Mouse (Mus musculus): ENCODE data around the gene Tssk1. TPM values are rescaled to one million over a fixed set of nuclear protein-coding genes. Genes with fewer than 3 reads are reported as not detected.

Gene Tssk1
- polyA plus RNA-seq, 1 experiment from 2014 or later = 0.10 TPM

GRCm38 (mm10) chr16:17875174-17875573 lies 18.8 kb upstream of the Tssk1 start:
- peaks cover 38% of the 10 kb centered on the region for H3K36me3 ChIP-seq
- no peak overlapping the region for H3K4me3 ChIP-seq
- H3K4me1 ChIP-seq (replicated peaks) = no peaks in the 10 kb centered on the region
- no peak overlapping the region for H3K27ac ChIP-seq
- 91% methylated on average over 4 of the region's 4 CpGs for WGBS
- H3K4me2 ChIP-seq = no peak overlapping the region
- ATAC-seq (ENCODE audit: low FRiP score) = no peak
- no peaks in the 10 kb centered on the region for H3K9me3 ChIP-seq
- H3K27me3 ChIP-seq = no peaks in the 10 kb centered on the region
- H3K9ac ChIP-seq = no peak overlapping the region

GRCm38 (mm10) chr16:17876096-17876495 lies 17.9 kb upstream of the Tssk1 start:
- peaks cover 30% of the 10 kb centered on the region for H3K36me3 ChIP-seq
- H3K9me3 ChIP-seq = no peaks in the 10 kb centered on the region
- H3K27ac ChIP-seq = no peak overlapping the region
- H3K27me3 ChIP-seq = no peaks in the 10 kb centered on the region
- no peak overlapping the region for H3K9ac ChIP-seq
- ATAC-seq (ENCODE audit: low FRiP score) = no peak
- 0 out of 2 replicates have a peak, but pooled peaks cover 2% of the 10 kb centered on the region for H3K4me1 ChIP-seq (replicated peaks)
- no peak overlapping the region for H3K4me3 ChIP-seq
- WGBS = 95% methylated on average over 1 of the region's 1 CpGs
- H3K4me2 ChIP-seq = no peak overlapping the region

GRCm38 (mm10) chr16:17879571-17879970 lies 14.5 kb upstream of the Tssk1 start:
- H3K36me3 ChIP-seq = peaks cover 24% of the 10 kb centered on the region
- 95% methylated on average over 4 of the region's 4 CpGs for WGBS
- no peaks in the 10 kb centered on the region for H3K9me3 ChIP-seq
- H3K4me2 ChIP-seq = no peak overlapping the region
- no peaks in the 10 kb centered on the region for H3K27me3 ChIP-seq
- no peak overlapping the region for H3K27ac ChIP-seq
- H3K9ac ChIP-seq = no peak overlapping the region
- H3K4me3 ChIP-seq = no peak overlapping the region
- no peak for ATAC-seq (ENCODE audit: low FRiP score)
- H3K4me1 ChIP-seq (replicated peaks) = peaks cover 17% of the 10 kb centered on the region

- ATAC-seq (ENCODE audit: low FRiP score) = no peak
- Histone ChIP-seq H3K9ac (no peak overlapping the region), H3K4me1 (replicated peaks) (peaks cover 36% of the 10 kb centered on the region), H3K27ac (no peak overlapping the region), H3K36me3 (peaks cover 23% of the 10 kb centered on the region), H3K4me2 (no peak overlapping the region), H3K4me3 (no peak overlapping the region), H3K27me3 (no peaks in the 10 kb centered on the region), H3K9me3 (no peaks in the 10 kb centered on the region)
Observed at GRCm38 (mm10) chr16:17882196-17882595, 11.8 kb upstream of the Tssk1 start.

GRCm38 (mm10) chr16:17884116-17884515 lies 9.9 kb upstream of the Tssk1 start:
- 90% methylated on average over 6 of the region's 6 CpGs for WGBS
- H3K36me3 ChIP-seq = peaks cover 12% of the 10 kb centered on the region
- H3K27ac ChIP-seq = no peak overlapping the region
- H3K4me3 ChIP-seq = no peak overlapping the region
- H3K9ac ChIP-seq = no peak overlapping the region
- H3K4me2 ChIP-seq = no peak overlapping the region
- no peak for ATAC-seq (ENCODE audit: low FRiP score)
- no peaks in the 10 kb centered on the region for H3K9me3 ChIP-seq
- H3K27me3 ChIP-seq = no peaks in the 10 kb centered on the region
- peaks cover 36% of the 10 kb centered on the region for H3K4me1 ChIP-seq (replicated peaks)

GRCm38 (mm10) chr16:17889689-17890341 lies 4.2 kb upstream of the Tssk1 start:
- no peak for ATAC-seq (ENCODE audit: low FRiP score)
- peak overlapping the region; percentile 99 for H3K9ac ChIP-seq
- no peaks in the 10 kb centered on the region for H3K9me3 ChIP-seq
- H3K27me3 ChIP-seq = no peaks in the 10 kb centered on the region
- H3K4me1 ChIP-seq (replicated peaks) = peaks cover 45% of the 10 kb centered on the region
- no peaks in the 10 kb centered on the region; the same call in 1 of the 2 replicates for H3K36me3 ChIP-seq
- H3K4me3 ChIP-seq = peak overlapping the region; percentile 80
- H3K4me2 ChIP-seq = peak overlapping the region; percentile 93
- whole genome bisulfite sequencing = 84% methylated on average over 6 of the region's 6 CpGs
- H3K27ac ChIP-seq = no peak overlapping the region

- Histone ChIP-seq H3K4me3 (peak overlapping the region; percentile 80), H3K36me3 (no peaks in the 10 kb centered on the region; the same call in 1 of the 2 replicates), H3K4me1 (replicated peaks) (peaks cover 40% of the 10 kb centered on the region), H3K27me3 (no peaks in the 10 kb centered on the region), H3K4me2 (peak overlapping the region; percentile 93), H3K9me3 (no peaks in the 10 kb centered on the region), H3K27ac (peak overlapping the region; percentile 99; the same call in 1 of the 2 replicates), H3K9ac (peak overlapping the region; percentile 99)
- WGBS = 43% methylated on average over 2 of the region's 2 CpGs
- no peak for ATAC-seq (ENCODE audit: low FRiP score)
Observed at GRCm38 (mm10) chr16:17890342-17890727, 3.7 kb upstream of the Tssk1 start.

- Histone ChIP-seq H3K9ac (peak overlapping the region; percentile 99), H3K27ac (peak overlapping the region; percentile 99), H3K4me1 (replicated peaks) (peaks cover 33% of the 10 kb centered on the region), H3K4me2 (peak overlapping the region; percentile 93), H3K4me3 (peak overlapping the region; percentile 80), H3K27me3 (no peaks in the 10 kb centered on the region), H3K9me3 (no peaks in the 10 kb centered on the region), H3K36me3 (no peaks in the 10 kb centered on the region; the same call in 1 of the 2 replicates)
- under 1% methylated on average over 44 of the region's 44 CpGs for WGBS
- ATAC-seq (ENCODE audit: low FRiP score) = peak; percentile 70
Observed at GRCm38 (mm10) chr16:17890917-17891566, 3.0 kb upstream of the Tssk1 start.

GRCm38 (mm10) chr16:17891567-17891959 lies 2.5 kb upstream of the Tssk1 start, which contains the start of gene Gm20518:
Gene Gm20518 (minus strand): TSS chr16:17891671.
- H3K27me3 ChIP-seq = no peaks in the 10 kb centered on the region
- peak within 1 kb of the TSS; percentile 99 for H3K27ac ChIP-seq
- H3K9me3 ChIP-seq = no peaks in the 10 kb centered on the region
- H3K4me2 ChIP-seq = peak within 1 kb of the TSS; percentile 93
- H3K9ac ChIP-seq = peak within 1 kb of the TSS; percentile 99
- WGBS = under 1% methylated on average over 35 of the region's 38 CpGs
- peak; percentile 98 for ATAC-seq (ENCODE audit: low FRiP score)
- H3K36me3 ChIP-seq = 0 out of 2 replicates have a peak, but pooled peaks cover under 1% of the 10 kb centered on the region
- H3K4me1 ChIP-seq (replicated peaks) = peaks cover 30% of the 10 kb centered on the region
- peak within 1 kb of the TSS; percentile 80 for H3K4me3 ChIP-seq

GRCm38 (mm10) chr16:17892606-17893005 lies 1.4 kb upstream of the Tssk1 start:
- H3K9me3 ChIP-seq = no peaks in the 10 kb centered on the region
- H3K4me1 ChIP-seq (replicated peaks) = peaks cover 26% of the 10 kb centered on the region
- no peak overlapping the region for H3K4me3 ChIP-seq
- H3K27me3 ChIP-seq = no peaks in the 10 kb centered on the region
- no peak for ATAC-seq (ENCODE audit: low FRiP score)
- no peak overlapping the region for H3K9ac ChIP-seq
- peak overlapping the region; percentile 78; the same call in 1 of the 2 replicates for H3K27ac ChIP-seq
- 0 out of 2 replicates have a peak, but pooled peaks cover 9% of the 10 kb centered on the region for H3K36me3 ChIP-seq
- WGBS = 80% methylated on average over 3 of the region's 3 CpGs
- H3K4me2 ChIP-seq = peak overlapping the region; percentile 56; the same call in 1 of the 2 replicates

GRCm38 (mm10) chr16:17896091-17896490 lies 2.1 kb downstream of the Tssk1 start:
- no peak overlapping the region for H3K4me3 ChIP-seq
- H3K27ac ChIP-seq = no peak overlapping the region
- H3K9ac ChIP-seq = no peak overlapping the region
- peaks cover 10% of the 10 kb centered on the region for H3K4me1 ChIP-seq (replicated peaks)
- no peak for ATAC-seq (ENCODE audit: low FRiP score)
- H3K27me3 ChIP-seq = no peaks in the 10 kb centered on the region
- no peak overlapping the region for H3K4me2 ChIP-seq
- H3K36me3 ChIP-seq = peaks cover 42% of the 10 kb centered on the region
- no peaks in the 10 kb centered on the region for H3K9me3 ChIP-seq

- no peaks in the 10 kb centered on the region for H3K4me1 ChIP-seq (replicated peaks)
- peaks cover 66% of the 10 kb centered on the region for H3K36me3 ChIP-seq
- no peaks in the 10 kb centered on the region for H3K27me3 ChIP-seq
- H3K9me3 ChIP-seq = no peaks in the 10 kb centered on the region
- H3K9ac ChIP-seq = no peak within 1 kb of the TSS
- H3K4me3 ChIP-seq = no peak within 1 kb of the TSS
- H3K4me2 ChIP-seq = no peak within 1 kb of the TSS
- WGBS = 90% methylated on average over 14 of the region's 14 CpGs
- ATAC-seq (ENCODE audit: low FRiP score) = no peak
- no peak within 1 kb of the TSS for H3K27ac ChIP-seq
Observed at GRCm38 (mm10) chr16:17898462-17898861, 4.4 kb downstream of the Tssk1 start, which contains the start of the genes Dgcr2 and Tssk2. Gene Dgcr2 (minus strand): TSS chr16:17898562. Gene Tssk2 (plus strand): TSS chr16:17898637.
